Mouse (Mus musculus) spleen, adult 2 months (tissue): Measurements from ENCODE around the gene St6gal1. TPM values are rescaled to one million over a fixed set of nuclear protein-coding genes. Genes with fewer than 3 reads are reported as not detected.
A peak's percentile ranks its signal among the peaks of the same experiment; 100 is the strongest.
"Not testable (repeated sequence)": the region's sequence is repeated elsewhere in the genome, so short reads cannot be mapped to it uniquely, and the experiment has no call there.

Source experiments
- DNase-seq, 2 experiments: peaks; one replicate each; pipeline versions ENCODE4 v3.0.0 to v3.0.0-alpha.2; 2012 to 2021; ENCODE audit warnings: low spot score in 2 of 2, low read depth in 1 of 2
- H3K27ac ChIP-seq: fragments of 200-500 bp; 2 replicates; pipeline ENCODE4 v1.5.1; 2012; ENCODE audit warnings: low read length, inconsistent platforms; ENCODE audit not compliant: insufficient read depth
- H3K27me3 ChIP-seq: fragments of 200-500 bp; 2 replicates; pipeline ENCODE4 v1.6.1; 2012; ENCODE audit warnings: mild to moderate bottlenecking, moderate library complexity, low read length, inconsistent platforms; ENCODE audit not compliant: control insufficient read depth, insufficient read depth
- H3K36me3 ChIP-seq: fragments of 200-500 bp; 2 replicates; pipeline ENCODE4 v1.6.1; 2012; ENCODE audit warnings: mild to moderate bottlenecking, low read length, inconsistent platforms; ENCODE audit not compliant: control insufficient read depth, insufficient read depth
- H3K4me1 ChIP-seq: fragments of 200-500 bp; 2 replicates; pipeline ENCODE4 v1.6.1; 2011; ENCODE audit warnings: inconsistent platforms; ENCODE audit not compliant: control insufficient read depth, insufficient read depth, insufficient read length
- H3K4me3 ChIP-seq: fragments of 200-500 bp; 2 replicates; pipeline ENCODE4 v1.5.1; 2011; ENCODE audit warnings: mild to moderate bottlenecking, inconsistent platforms; ENCODE audit not compliant: insufficient read depth, insufficient read length; ENCODE audit errors: extremely low read depth
- CTCF ChIP-seq: fragments of 200-500 bp; IDR thresholded peaks from 2 replicates; pipeline ENCODE4 v1.5.1; 2011; ENCODE audit warnings: mild to moderate bottlenecking, inconsistent platforms; ENCODE audit not compliant: insufficient read depth, insufficient read length, insufficient replicate concordance; ENCODE audit errors: extremely low read depth
- POLR2A ChIP-seq: fragments of 200-500 bp; IDR thresholded peaks from 2 replicates; pipeline ENCODE4 v1.6.1; 2011; ENCODE audit warnings: low read depth, low read length, inconsistent platforms
- WGBS: fragments of 180-500 bp; shearing (Covaris S2); methylation state at CpG from one replicate; pipeline ENCODE4 v1.1.7; 2018; 5-methylcytosine and 5-hydroxymethylcytosine counted together
- polyA plus RNA-seq: library from polyadenylated mRNA; depleted of rRNA; stranded (reverse); fragments of >200 nt; gene quantifications from 2 replicates; pipeline ENCODE4 v1.2.3, GENCODE M21; 2012; rRNA removed

Gene St6gal1
- polyA plus RNA-seq = 30.5 and 33.1 TPM in 2 replicates

- WGBS = under 1% methylated on average over 20 of the region's 20 CpGs
- H3K36me3 ChIP-seq = no peaks in the 10 kb centered on the region
- peaks cover 9% of the 10 kb centered on the region; the same call in 1 of the 2 replicates for H3K4me1 ChIP-seq
- H3K4me3 ChIP-seq = peak within 1 kb of the TSS; percentile 94
- TF ChIP-seq POLR2A (no peak; the same call in 1 of the 2 replicates), CTCF (peak; percentile 80; the same call in 1 of the 2 replicates)
- H3K27ac ChIP-seq = peak within 1 kb of the TSS; percentile 97
- H3K27me3 ChIP-seq = no peaks in the 10 kb centered on the region; the same call in 1 of the 2 replicates
- DNase-seq = peak; percentile 76 to 95
Observed at GRCm38 (mm10) chr16:23224671-23225068, at the start of gene St6gal1. Gene St6gal1, plus strand, starts transcription at chr16:23224740.

GRCm38 (mm10) chr16:23174855-23175254, 49.7 kb upstream of the St6gal1 start:
- Histone ChIP-seq H3K4me1 (0 out of 2 replicates have a peak, but pooled peaks cover 2% of the 10 kb centered on the region), H3K4me3 (no peak overlapping the region), H3K36me3 (no peaks in the 10 kb centered on the region), H3K27me3 (no peaks in the 10 kb centered on the region), H3K27ac (peak overlapping the region; percentile 92)
- TF ChIP-seq CTCF = no peak
- peak; percentile 11; the same call in 1 of the 2 replicates for TF ChIP-seq POLR2A
- no peak for DNase-seq
- 41% methylated on average over 5 of the region's 5 CpGs for WGBS

- peak overlapping the region; percentile 61 for H3K27ac ChIP-seq
Observed at GRCm38 (mm10) chr16:23175956-23176355, 48.6 kb upstream of the St6gal1 start.

GRCm38 (mm10) chr16:23177856-23178255, 46.7 kb upstream of the St6gal1 start:
- H3K36me3 ChIP-seq = no peaks in the 10 kb centered on the region
- 83% methylated on average over 2 of the region's 2 CpGs for WGBS
- DNase-seq = no peak
- TF ChIP-seq CTCF = no peak
- no peak for TF ChIP-seq POLR2A
- H3K4me3 ChIP-seq = no peak overlapping the region
- H3K27ac ChIP-seq = peak overlapping the region; percentile 82; the same call in 1 of the 2 replicates
- peaks cover 13% of the 10 kb centered on the region for H3K4me1 ChIP-seq
- H3K27me3 ChIP-seq = no peaks in the 10 kb centered on the region

More at GRCm38 (mm10) chr16:23175956-23176355, 48.6 kb upstream of the St6gal1 start:
- WGBS = 60% methylated on average over 3 of the region's 3 CpGs
- no peak for DNase-seq
- 0 out of 2 replicates have a peak overlapping the region, but pooled peaks have one; percentile 2 for H3K4me3 ChIP-seq
- peaks cover 5% of the 10 kb centered on the region; the same call in 1 of the 2 replicates for H3K4me1 ChIP-seq
- H3K36me3 ChIP-seq = no peaks in the 10 kb centered on the region
- TF ChIP-seq POLR2A = no peak
- TF ChIP-seq CTCF = no peak
- H3K27me3 ChIP-seq = no peaks in the 10 kb centered on the region

- H3K27me3 ChIP-seq = no peaks in the 10 kb centered on the region
- 74% methylated on average over 5 of the region's 5 CpGs for WGBS
- H3K27ac ChIP-seq = peak overlapping the region; percentile 82
- TF ChIP-seq CTCF (no peak), POLR2A (no peak; the same call in 1 of the 2 replicates)
- no peak overlapping the region for H3K4me3 ChIP-seq
- no peaks in the 10 kb centered on the region for H3K36me3 ChIP-seq
- peaks cover 13% of the 10 kb centered on the region for H3K4me1 ChIP-seq
- DNase-seq = no peak
Observed at GRCm38 (mm10) chr16:23178796-23179195, 45.7 kb upstream of the St6gal1 start.

- not testable (repeated sequence) for H3K27me3 ChIP-seq, DNase-seq, H3K36me3 ChIP-seq, H3K4me3 ChIP-seq
- Histone ChIP-seq H3K27ac (peak overlapping the region; percentile 82), H3K4me1 (peaks cover 13% of the 10 kb centered on the region)
- 83% methylated on average over 18 of the region's 18 CpGs for WGBS
Observed at GRCm38 (mm10) chr16:23179436-23179835, 45.1 kb upstream of the St6gal1 start.

- TF ChIP-seq POLR2A (no peak), CTCF (no peak)
- Histone ChIP-seq H3K27me3 (no peaks in the 10 kb centered on the region), H3K36me3 (no peaks in the 10 kb centered on the region), H3K4me1 (peaks cover 14% of the 10 kb centered on the region), H3K4me3 (no peak overlapping the region), H3K27ac (peak overlapping the region; percentile 75)
- 13% methylated on average over 4 of the region's 4 CpGs for WGBS
- no peak for DNase-seq
Observed at GRCm38 (mm10) chr16:23181054-23181453, 43.5 kb upstream of the St6gal1 start.
